Mouse (Mus musculus) embryo, embryonic 10.5 days (tissue): ENCODE measurements around the gene Fcrlb.

ENCODE experiments used
- DNase-seq: peaks from one replicate; pipeline ENCODE4 v3.0.0-alpha.2; 2015; ENCODE audit warnings: low spot score

The Fcrlb gene

DNA sequence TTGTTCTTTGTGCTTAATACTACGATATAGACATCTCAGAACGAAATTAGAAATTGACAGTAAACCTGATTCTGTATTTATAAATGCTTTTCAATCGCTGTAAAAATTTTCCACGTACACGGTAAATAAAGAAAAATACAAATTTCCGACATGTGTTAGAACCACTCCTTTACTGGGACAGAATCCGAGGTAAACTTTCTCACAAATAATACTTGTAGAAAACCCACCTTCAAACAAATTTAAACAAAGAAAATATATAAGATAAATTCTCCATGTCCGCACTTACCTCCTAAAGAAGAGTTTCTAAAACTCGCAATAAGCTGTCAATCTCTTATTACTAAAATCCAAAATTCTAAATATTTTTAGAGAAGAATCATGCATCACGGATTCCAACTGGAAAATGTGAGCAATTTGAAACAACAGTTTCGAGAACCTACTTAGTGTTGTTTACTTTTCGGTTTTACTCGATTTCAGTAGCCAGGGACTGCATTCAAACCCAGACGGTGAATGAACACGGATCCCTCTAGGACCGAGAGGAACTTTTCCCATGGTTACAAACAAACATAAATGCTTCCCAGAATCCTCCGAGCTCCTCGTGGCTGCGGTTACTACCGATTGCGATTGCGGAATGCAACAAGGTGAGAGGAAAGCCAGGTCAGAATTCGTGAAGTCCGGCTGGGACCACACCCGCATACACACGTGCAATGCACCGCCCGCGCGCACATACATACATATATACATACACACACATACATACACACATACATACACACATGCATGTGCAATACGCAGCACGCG, 44.4 kb downstream of the Fcrlb start:
- peak; percentile 95 for DNase-seq

- DNase-seq, result peak; percentile 96
Measured at GRCm38 (mm10) chr1:170867691-170868105, 45.0 kb downstream of the Fcrlb start, which contains the start of gene Atf6. Atf6 (minus strand) TSS chr1:170867771.

DNA sequence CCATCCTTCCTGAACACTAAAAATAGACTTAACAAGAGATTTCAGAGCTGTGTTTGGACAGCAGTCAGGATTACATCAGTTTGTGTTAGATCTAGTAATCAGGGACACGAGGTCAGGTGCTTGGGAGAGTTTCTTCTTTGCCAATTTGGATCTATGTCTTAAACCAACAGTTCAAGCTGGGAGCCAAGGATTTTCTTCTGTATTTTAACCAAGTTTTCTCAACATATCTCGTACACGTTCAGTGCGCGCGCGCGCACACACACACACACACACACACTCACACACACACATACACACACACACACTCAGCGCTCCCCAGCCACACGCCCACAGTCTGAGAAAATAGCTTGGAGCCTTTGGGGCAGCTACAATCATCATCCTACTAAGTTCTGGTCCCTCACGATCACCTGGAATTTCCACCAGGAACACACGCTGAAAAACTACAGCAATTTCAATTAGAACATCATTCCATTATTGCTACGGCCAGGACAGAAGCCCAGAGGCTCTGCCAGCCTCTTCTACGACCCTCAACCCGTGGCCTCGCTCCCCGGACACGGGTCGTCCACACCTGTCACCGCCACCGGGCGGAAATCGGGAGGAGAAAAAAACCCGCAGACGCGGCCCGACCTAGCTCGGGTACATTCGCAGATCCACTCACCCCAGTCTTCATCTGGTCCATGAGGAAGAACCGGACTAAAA, 45.6 kb downstream of the Fcrlb start:
- peak; percentile 45 for DNase-seq

- no peak for DNase-seq
Measured at GRCm38 (mm10) chr1:170865406-170865805, 47.3 kb downstream of the Fcrlb start.

GRCm38 (mm10) chr1:170864754-170865153, 48.0 kb downstream of the Fcrlb start:
- no peak for DNase-seq

DNA sequence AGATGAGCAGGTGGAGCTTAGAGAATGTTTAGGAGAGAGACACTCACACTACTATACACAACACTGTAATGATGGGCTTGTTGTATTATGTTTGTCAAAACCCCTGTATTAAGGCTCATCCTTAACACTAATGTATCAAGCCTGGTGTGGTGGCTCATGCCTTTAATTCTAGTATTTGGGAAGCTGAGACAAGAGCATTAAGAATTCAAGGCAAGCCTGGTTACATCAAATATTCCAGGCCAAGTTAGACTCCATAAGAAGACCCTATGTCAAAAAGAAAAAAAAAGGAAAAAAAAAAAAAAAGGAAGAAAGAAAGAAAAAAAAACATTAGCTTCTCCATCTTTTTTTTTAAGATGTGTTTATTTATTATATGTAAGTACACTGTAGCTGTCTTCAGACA, 48.5 kb downstream of the Fcrlb start:
- no peak for DNase-seq

DNA sequence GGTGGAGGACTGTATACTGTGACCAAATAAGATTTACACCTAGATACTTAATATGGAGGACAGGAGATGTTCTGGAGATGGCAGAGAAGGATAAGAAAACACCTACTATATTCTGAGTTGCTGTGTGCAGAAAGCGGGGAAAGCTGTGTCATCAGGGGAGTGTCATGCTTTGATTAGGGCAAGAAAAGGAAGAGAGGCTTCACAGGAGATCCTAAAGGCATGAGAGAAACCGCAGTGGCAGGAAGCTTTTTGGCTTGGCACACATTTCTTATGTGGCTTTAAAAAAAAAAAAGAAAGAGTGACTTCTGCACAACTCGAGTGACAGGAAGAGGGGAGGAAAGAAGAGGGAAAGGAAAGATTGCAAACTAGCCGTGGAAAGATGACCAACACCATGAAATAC, 49.7 kb downstream of the Fcrlb start:
- DNase-seq, result no peak

GRCm38 (mm10) chr1:170862435-170862717, 50.4 kb downstream of the Fcrlb start:
- no peak for DNase-seq

- no peak for DNase-seq
Measured at GRCm38 (mm10) chr1:170861671-170862434, 50.9 kb downstream of the Fcrlb start.

DNA sequence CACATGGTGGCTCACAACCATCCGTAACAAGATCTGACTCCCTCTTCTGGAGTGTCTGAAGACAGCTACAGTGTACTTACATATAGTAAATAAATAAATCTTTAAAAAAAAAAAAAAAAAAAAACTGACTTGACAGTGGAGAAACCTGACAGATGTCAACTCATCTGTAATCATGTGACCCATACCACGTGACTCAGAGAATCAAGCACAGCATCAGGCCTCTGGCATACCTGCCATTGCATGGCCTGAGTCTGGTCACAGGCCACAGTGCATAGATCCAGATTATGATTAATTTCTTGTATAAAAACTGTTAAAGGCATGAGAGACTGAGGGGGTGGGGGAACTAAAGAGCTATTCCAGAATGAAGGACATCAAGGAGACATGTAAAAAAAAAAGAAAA, 53.9 kb downstream of the Fcrlb start:
- no peak for DNase-seq

DNA sequence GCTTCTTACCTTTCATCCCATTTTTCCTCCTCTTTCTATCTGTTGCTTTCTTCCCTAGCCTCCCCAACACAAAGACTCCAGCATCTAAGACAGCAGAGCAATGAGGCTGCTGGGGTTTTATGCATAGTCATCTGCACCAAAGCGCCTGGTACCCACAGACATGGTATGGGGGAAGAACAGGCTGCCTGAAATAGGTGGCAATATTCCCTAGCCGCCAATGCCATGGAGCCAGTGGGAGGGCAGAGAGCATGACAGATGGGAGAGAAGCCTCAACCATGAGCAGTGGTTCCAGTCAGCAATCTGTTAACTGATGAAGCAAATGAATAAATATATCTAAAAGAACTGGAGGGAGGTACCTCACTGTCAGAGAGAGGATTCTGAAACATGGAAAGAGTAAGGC, 55.4 kb downstream of the Fcrlb start:
- DNase-seq, result no peak
